Mouse (Mus musculus) lung, adult 2 months (tissue): ENCODE measurements around the gene Pkhd1. TPM values are rescaled to one million over a fixed set of nuclear protein-coding genes. Genes with fewer than 3 reads are reported as not detected.

Source experiments
- DNase-seq: peaks from one replicate; pipeline ENCODE4 v3.0.0; 2022
- H3K4me1 ChIP-seq: fragments of 200-500 bp; 2 replicates; pipeline ENCODE4 v1.6.1; 2011; ENCODE audit warnings: low read length; ENCODE audit not compliant: control insufficient read depth, insufficient read depth
- H3K4me3 ChIP-seq: fragments of 200-500 bp; replicated peaks from 2 replicates; pipeline ENCODE3; 2011; ENCODE audit warnings: low read depth, mild to moderate bottlenecking, control low read depth, low read length; ENCODE audit errors: extremely low read depth
- CTCF ChIP-seq: fragments of 200-500 bp; IDR thresholded peaks from 2 replicates; pipeline ENCODE4 v1.5.1; 2011; ENCODE audit warnings: mild to moderate bottlenecking, low read length, control low read depth; ENCODE audit not compliant: insufficient read depth
- POLR2A ChIP-seq: fragments of 200-500 bp; IDR thresholded peaks from 2 replicates; pipeline ENCODE4 v1.6.1; 2011; ENCODE audit warnings: low read depth, mild to moderate bottlenecking, control low read depth, low read length, borderline replicate concordance; ENCODE audit errors: extremely low read depth
- WGBS: fragments of 180-500 bp; shearing (Covaris S2); methylation state at CpG from one replicate; pipeline ENCODE4 v1.1.7; 2018; 5-methylcytosine and 5-hydroxymethylcytosine counted together
- polyA plus RNA-seq: library from polyadenylated mRNA; depleted of rRNA; stranded (reverse); fragments of >200 nt; gene quantifications from 2 replicates; pipeline ENCODE4 v1.2.3, GENCODE M21; 2012; rRNA removed

The Pkhd1 gene
- polyA plus RNA-seq, 1 experiment = 0.19 TPM

GRCm38 (mm10) chr1:20039389-20039788 lies 578.5 kb downstream of the Pkhd1 start:
- 85% methylated on average over 3 of the region's 3 CpGs for WGBS
- H3K4me3 ChIP-seq = no peak overlapping the region
- no peak for TF ChIP-seq CTCF
- no peak for TF ChIP-seq POLR2A
- DNase-seq = no peak
- no peaks in the 10 kb centered on the region for H3K4me1 ChIP-seq

DNA sequence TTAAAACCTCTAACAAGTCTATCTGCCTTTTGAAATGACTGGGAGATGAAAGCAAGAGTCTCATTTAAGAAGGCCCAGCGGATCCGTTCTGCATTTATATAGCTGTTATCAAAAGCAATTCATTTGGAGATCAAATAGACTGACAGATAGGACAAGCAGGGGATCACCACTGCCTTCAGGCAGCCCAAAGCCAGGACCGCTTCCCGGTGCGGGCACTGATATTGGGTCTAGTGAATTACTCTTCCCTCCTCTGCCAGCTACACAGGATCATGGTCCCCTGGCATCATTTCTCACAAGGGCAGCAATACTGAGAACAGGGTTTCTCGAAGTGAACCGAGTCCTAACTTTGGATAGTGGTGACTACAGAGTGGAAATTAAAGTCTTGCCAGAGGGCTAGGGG lies 582.6 kb downstream of the Pkhd1 start:
- no peak for TF ChIP-seq POLR2A
- no peak for TF ChIP-seq CTCF
- no peak overlapping the region for H3K4me3 ChIP-seq
- WGBS = 75% methylated on average over 7 of the region's 7 CpGs
- no peak for DNase-seq
- H3K4me1 ChIP-seq = no peaks in the 10 kb centered on the region

DNA sequence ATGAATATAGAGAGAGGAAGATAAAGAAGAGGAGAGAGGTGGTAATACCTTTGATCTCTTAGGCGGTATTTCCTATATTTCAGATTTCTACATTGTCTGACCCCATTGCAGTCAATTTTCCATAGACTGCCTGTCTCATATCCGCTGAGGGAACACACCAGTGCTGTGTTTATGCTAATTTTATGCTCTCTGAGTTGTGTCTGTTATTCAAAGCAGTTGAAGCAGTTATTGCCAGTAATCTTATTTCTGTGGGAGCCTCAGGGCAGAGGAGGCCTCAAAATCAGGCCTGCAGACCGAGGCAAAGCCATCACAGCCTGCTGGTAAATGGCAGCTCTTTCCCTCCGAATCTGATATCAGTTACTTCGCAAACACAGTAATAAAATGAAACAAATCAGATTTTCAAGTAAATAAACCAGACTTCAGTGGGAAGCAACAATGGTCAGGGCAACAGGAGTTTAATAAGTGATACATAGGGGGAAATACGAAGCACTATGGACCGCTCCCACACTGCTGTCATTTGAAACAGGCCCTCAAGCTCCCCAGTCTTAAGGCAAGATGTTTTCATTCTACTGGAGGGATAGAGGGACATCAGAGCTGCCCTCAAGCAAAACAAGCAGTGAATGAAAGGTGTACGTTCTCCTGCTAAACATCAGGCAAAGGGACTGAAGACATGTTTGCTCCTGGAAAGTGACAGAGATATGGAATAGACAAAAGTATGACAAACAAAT lies 599.5 kb downstream of the Pkhd1 start:
- H3K4me3 ChIP-seq = no peak overlapping the region
- WGBS = 76% methylated on average over 8 of the region's 8 CpGs
- TF ChIP-seq CTCF (no peak), POLR2A (no peak)
- no peaks in the 10 kb centered on the region for H3K4me1 ChIP-seq
- DNase-seq = no peak

DNA sequence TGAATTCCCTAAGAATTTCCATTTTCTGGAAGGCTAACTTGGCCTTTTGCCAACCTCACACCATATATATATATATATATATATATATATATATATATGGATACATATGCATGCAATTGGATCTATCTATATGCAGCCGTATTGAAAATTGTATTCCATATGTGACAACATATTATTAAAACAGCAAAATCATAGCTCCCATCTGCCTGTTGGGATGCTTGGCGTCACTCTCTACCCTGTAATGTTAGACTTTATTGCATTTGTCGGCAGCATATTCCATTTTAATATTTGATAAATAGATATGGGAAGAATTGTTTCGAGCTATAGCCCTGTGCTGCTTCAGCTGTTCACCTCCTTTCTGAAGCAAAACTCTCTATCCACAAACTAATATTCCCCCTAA lies 600.2 kb downstream of the Pkhd1 start:
- DNase-seq = no peak
- 81% methylated on average over 4 of the region's 4 CpGs for WGBS
- Histone ChIP-seq H3K4me3 (no peak overlapping the region), H3K4me1 (no peaks in the 10 kb centered on the region)
- TF ChIP-seq POLR2A = no peak
- no peak for TF ChIP-seq CTCF

Other genes starting within 250 kb of the Pkhd1 start
- not detected in 2 replicates for gene Il17a, start 112.8 kb upstream of the Pkhd1 start, polyA plus RNA-seq
- not detected in 2 replicates for gene Il17f, start 172.6 kb upstream of the Pkhd1 start, polyA plus RNA-seq
- 8.0 and 15.7 TPM in 2 replicates for gene Mcm3, start 202.2 kb upstream of the Pkhd1 start, polyA plus RNA-seq